Mouse (Mus musculus): Measurements from ENCODE around the gene Cept1. TPM values are rescaled to one million over a fixed set of nuclear protein-coding genes. Genes with fewer than 3 reads are reported as not detected.

The Cept1 gene
- polyA plus RNA-seq, 1 experiment from 2014 or later: 52.0 TPM

- WGBS: 59% methylated on average over 3 of the region's 3 CpGs
- Histone ChIP-seq H3K36me3 (ENCODE audit: control insufficient read depth, insufficient read depth, low read length) (peaks cover 2% of the 10 kb centered on the region; the same call in 1 of the 2 replicates), H3K4me1 (ENCODE audit: control insufficient read depth, insufficient read depth, low read length) (no peaks in the 10 kb centered on the region), H3K4me2 (ENCODE audit: low read depth, severe bottlenecking) (no peak overlapping the region), H3K27ac (replicated peaks; ENCODE audit: low read depth, low read length) (no peak overlapping the region), H3K4me3 (ENCODE audit: low read depth, low read length) (no peak overlapping the region), H3K27me3 (ENCODE audit: control insufficient read depth, insufficient read depth, low read length) (no peaks in the 10 kb centered on the region), H3K9ac (ENCODE audit: low read length) (no peak overlapping the region), H3K9me3 (ENCODE audit: control insufficient read depth, low read length) (no peaks in the 10 kb centered on the region)
- ATAC-seq (ENCODE audit: insufficient number of reproducible peaks, low FRiP score, low TSS enrichment, low read depth) (no peak), DNase-seq (ENCODE audit: low spot score) (no peak)
Observed at GRCm38 (mm10) chr3:106548971-106549370, 1.4 kb upstream of the Cept1 start.

GRCm38 (mm10) chr3:106547924-106548539 lies 430 bp upstream of the Cept1 start:
- no peak for DNase-seq (ENCODE audit: low spot score)
- Histone ChIP-seq H3K9me3 (ENCODE audit: control insufficient read depth, low read length) (no peaks in the 10 kb centered on the region), H3K9ac (ENCODE audit: low read length) (peak overlapping the region; percentile 61), H3K4me2 (ENCODE audit: low read depth, severe bottlenecking) (peak overlapping the region; percentile 50), H3K27ac (replicated peaks; ENCODE audit: low read depth, low read length) (peak overlapping the region; percentile 85; the same call in 1 of the 2 replicates), H3K27me3 (ENCODE audit: control insufficient read depth, insufficient read depth, low read length) (no peaks in the 10 kb centered on the region), H3K36me3 (ENCODE audit: control insufficient read depth, insufficient read depth, low read length) (no peaks in the 10 kb centered on the region), H3K4me3 (ENCODE audit: low read depth, low read length) (peak overlapping the region; percentile 51), H3K4me1 (ENCODE audit: control insufficient read depth, insufficient read depth, low read length) (no peaks in the 10 kb centered on the region)
- ATAC-seq (ENCODE audit: insufficient number of reproducible peaks, low FRiP score, low TSS enrichment, low read depth): peak; percentile 28; the same call in 1 of the 2 replicates
- under 1% methylated on average over 27 of the region's 27 CpGs for WGBS

- H3K9ac ChIP-seq (ENCODE audit: low read length): no peak overlapping the region
- no peak for DNase-seq (ENCODE audit: low spot score)
Observed at GRCm38 (mm10) chr3:106544721-106545316, 2.8 kb downstream of the Cept1 start.

GRCm38 (mm10) chr3:106533277-106533676 lies 14.3 kb downstream of the Cept1 start:
- Histone ChIP-seq H3K4me1 (ENCODE audit: control insufficient read depth, insufficient read depth, low read length) (no peaks in the 10 kb centered on the region), H3K36me3 (ENCODE audit: control insufficient read depth, insufficient read depth, low read length) (peaks cover under 1% of the 10 kb centered on the region; the same call in 1 of the 2 replicates), H3K9me3 (ENCODE audit: control insufficient read depth, low read length) (no peaks in the 10 kb centered on the region), H3K4me3 (ENCODE audit: low read depth, low read length) (no peak overlapping the region), H3K9ac (ENCODE audit: low read length) (no peak overlapping the region), H3K27me3 (ENCODE audit: control insufficient read depth, insufficient read depth, low read length) (no peaks in the 10 kb centered on the region), H3K4me2 (ENCODE audit: low read depth, severe bottlenecking) (no peak overlapping the region), H3K27ac (replicated peaks; ENCODE audit: low read depth, low read length) (no peak overlapping the region)
- WGBS: 94% methylated on average over 2 of the region's 2 CpGs
- no peak for DNase-seq (ENCODE audit: low spot score)
- ATAC-seq (ENCODE audit: insufficient number of reproducible peaks, low FRiP score, low TSS enrichment, low read depth): no peak

More at GRCm38 (mm10) chr3:106544721-106545316, 2.8 kb downstream of the Cept1 start:
- Histone ChIP-seq H3K4me1 (ENCODE audit: control insufficient read depth, insufficient read depth, low read length) (no peaks in the 10 kb centered on the region), H3K27ac (replicated peaks; ENCODE audit: low read depth, low read length) (no peak overlapping the region), H3K9me3 (ENCODE audit: control insufficient read depth, low read length) (no peaks in the 10 kb centered on the region), H3K36me3 (ENCODE audit: control insufficient read depth, insufficient read depth, low read length) (no peaks in the 10 kb centered on the region), H3K4me2 (ENCODE audit: low read depth, severe bottlenecking) (no peak overlapping the region), H3K27me3 (ENCODE audit: control insufficient read depth, insufficient read depth, low read length) (no peaks in the 10 kb centered on the region), H3K4me3 (ENCODE audit: low read depth, low read length) (no peak overlapping the region)
- WGBS: 93% methylated on average over 8 of the region's 8 CpGs
- ATAC-seq (ENCODE audit: insufficient number of reproducible peaks, low FRiP score, low TSS enrichment, low read depth): no peak

- Histone ChIP-seq H3K4me1 (ENCODE audit: control insufficient read depth, insufficient read depth, low read length) (no peaks in the 10 kb centered on the region), H3K27me3 (ENCODE audit: control insufficient read depth, insufficient read depth, low read length) (no peaks in the 10 kb centered on the region), H3K9me3 (ENCODE audit: control insufficient read depth, low read length) (no peaks in the 10 kb centered on the region), H3K4me2 (ENCODE audit: low read depth, severe bottlenecking) (no peak overlapping the region), H3K4me3 (ENCODE audit: low read depth, low read length) (no peak overlapping the region), H3K9ac (ENCODE audit: low read length) (no peak overlapping the region), H3K36me3 (ENCODE audit: control insufficient read depth, insufficient read depth, low read length) (no peaks in the 10 kb centered on the region), H3K27ac (replicated peaks; ENCODE audit: low read depth, low read length) (no peak overlapping the region)
- 93% methylated on average over 2 of the region's 2 CpGs for WGBS
- no peak for ATAC-seq (ENCODE audit: insufficient number of reproducible peaks, low FRiP score, low TSS enrichment, low read depth)
- no peak for DNase-seq (ENCODE audit: low spot score)
Observed at GRCm38 (mm10) chr3:106528032-106528431, 19.6 kb downstream of the Cept1 start.

GRCm38 (mm10) chr3:106526411-106526810 lies 21.2 kb downstream of the Cept1 start:
- Histone ChIP-seq H3K4me1 (ENCODE audit: control insufficient read depth, insufficient read depth, low read length) (no peaks in the 10 kb centered on the region), H3K4me3 (ENCODE audit: low read depth, low read length) (no peak overlapping the region), H3K9ac (ENCODE audit: low read length) (no peak overlapping the region), H3K9me3 (ENCODE audit: control insufficient read depth, low read length) (no peaks in the 10 kb centered on the region), H3K36me3 (ENCODE audit: control insufficient read depth, insufficient read depth, low read length) (no peaks in the 10 kb centered on the region), H3K4me2 (ENCODE audit: low read depth, severe bottlenecking) (no peak overlapping the region), H3K27me3 (ENCODE audit: control insufficient read depth, insufficient read depth, low read length) (no peaks in the 10 kb centered on the region), H3K27ac (replicated peaks; ENCODE audit: low read depth, low read length) (no peak overlapping the region)
- ATAC-seq (ENCODE audit: insufficient number of reproducible peaks, low FRiP score, low TSS enrichment, low read depth): no peak
- no peak for DNase-seq (ENCODE audit: low spot score)
- WGBS: 92% methylated on average over 2 of the region's 2 CpGs

GRCm38 (mm10) chr3:106522730-106523129 lies 24.9 kb downstream of the Cept1 start:
- H3K4me2 ChIP-seq (ENCODE audit: low read depth, severe bottlenecking): no peak overlapping the region
- no peaks in the 10 kb centered on the region for H3K36me3 ChIP-seq (ENCODE audit: control insufficient read depth, insufficient read depth, low read length)
- DNase-seq (ENCODE audit: low spot score) (no peak), ATAC-seq (ENCODE audit: insufficient number of reproducible peaks, low FRiP score, low TSS enrichment, low read depth) (no peak)
- 94% methylated on average over 1 of the region's 1 CpGs for WGBS
- H3K9ac ChIP-seq (ENCODE audit: low read length): no peak overlapping the region
- H3K9me3 ChIP-seq (ENCODE audit: control insufficient read depth, low read length): no peaks in the 10 kb centered on the region
- no peaks in the 10 kb centered on the region for H3K27me3 ChIP-seq (ENCODE audit: control insufficient read depth, insufficient read depth, low read length)
- H3K4me1 ChIP-seq (ENCODE audit: control insufficient read depth, insufficient read depth, low read length): no peaks in the 10 kb centered on the region
- H3K27ac ChIP-seq (replicated peaks; ENCODE audit: low read depth, low read length): no peak overlapping the region
- H3K4me3 ChIP-seq (ENCODE audit: low read depth, low read length): no peak overlapping the region

- no peaks in the 10 kb centered on the region for H3K9me3 ChIP-seq (ENCODE audit: control insufficient read depth, low read length)
- H3K27me3 ChIP-seq (ENCODE audit: control insufficient read depth, insufficient read depth, low read length): no peaks in the 10 kb centered on the region
- H3K9ac ChIP-seq (ENCODE audit: low read length): no peak overlapping the region
- no peaks in the 10 kb centered on the region for H3K36me3 ChIP-seq (ENCODE audit: control insufficient read depth, insufficient read depth, low read length)
- WGBS: 91% methylated on average over 6 of the region's 6 CpGs
- no peak overlapping the region for H3K27ac ChIP-seq (replicated peaks; ENCODE audit: low read depth, low read length)
- H3K4me2 ChIP-seq (ENCODE audit: low read depth, severe bottlenecking): no peak overlapping the region
- ATAC-seq (ENCODE audit: insufficient number of reproducible peaks, low FRiP score, low TSS enrichment, low read depth) (no peak), DNase-seq (ENCODE audit: low spot score) (no peak)
- no peaks in the 10 kb centered on the region for H3K4me1 ChIP-seq (ENCODE audit: control insufficient read depth, insufficient read depth, low read length)
- no peak overlapping the region for H3K4me3 ChIP-seq (ENCODE audit: low read depth, low read length)
Observed at GRCm38 (mm10) chr3:106515016-106515415, 32.6 kb downstream of the Cept1 start.
